In genomic region chr8:7322376-7323066, GRCm38 (mm10) we compare ENCODE assay signal across 12 mouse cellular contexts.
DNase-seq lines count a peak whose midpoint lies in the region; ATAC-seq and TF ChIP-seq lines count a peak whose summit lies in the region.
"Had no signal": no experiment of that assay in that cellular context is flagged by ENCODE, and none has a peak within 500 bp of the region (broad histone marks: within the 10 kb centered on the region; RNA-seq: fewer than 3 reads in every experiment).

No protein-coding gene starts in this region.

- H3K27me3 ChIP-seq in forebrain, embryonic 14.5 days (replicated peaks; ENCODE audit: control insufficient read depth, insufficient read depth, low read length) = no peaks in the 10 kb centered on the region
- H3K27me3 ChIP-seq in hindbrain, postnatal 0 days (ENCODE audit: insufficient read depth, low read length) = no peaks in the 10 kb centered on the region
- no peaks in the 10 kb centered on the region for H3K27me3 ChIP-seq in midbrain, embryonic 14.5 days (ENCODE audit: control insufficient read depth, insufficient read depth, low read length)

- H3K27ac ChIP-seq in forebrain, embryonic 14.5 days (ENCODE audit: low read depth, low read length) = peak overlapping the region; percentile 60; the same call in 1 of the 2 replicates
- H3K27ac ChIP-seq in hindbrain, postnatal 0 days = no peak overlapping the region
- no peak overlapping the region for H3K27ac ChIP-seq in midbrain, embryonic 14.5 days (replicated peaks; ENCODE audit: low read depth, low read length)

- 8% methylated on average over 12 of the region's 12 CpGs for whole genome bisulfite sequencing in forebrain, embryonic 14.5 days
- 20% methylated on average over 12 of the region's 12 CpGs for WGBS in hindbrain, postnatal 0 days
- WGBS in midbrain, embryonic 14.5 days = 12% methylated on average over 12 of the region's 12 CpGs

- no peaks in the 10 kb centered on the region for H3K36me3 ChIP-seq in forebrain, embryonic 14.5 days (ENCODE audit: control insufficient read depth, insufficient read depth, low read length)
- no peaks in the 10 kb centered on the region for H3K36me3 ChIP-seq in hindbrain, postnatal 0 days (ENCODE audit: insufficient read depth, low read length)
- H3K36me3 ChIP-seq in midbrain, embryonic 14.5 days (ENCODE audit: control insufficient read depth, insufficient read depth, low read length) = no peaks in the 10 kb centered on the region

- no peak overlapping the region for H3K4me3 ChIP-seq in forebrain, embryonic 14.5 days (ENCODE audit: low read depth, low read length)
- no peak overlapping the region for H3K4me3 ChIP-seq in hindbrain, postnatal 0 days (ENCODE audit: low read length)
- no peak overlapping the region for H3K4me3 ChIP-seq in midbrain, embryonic 14.5 days (replicated peaks; ENCODE audit: low read depth, low read length)

- no peak for TF ChIP-seq CTCF in hindbrain, postnatal 0 days (IDR thresholded peaks at IDR 0.05; ENCODE audit: low read depth)

- no peaks in the 10 kb centered on the region for H3K9me3 ChIP-seq in forebrain, embryonic 14.5 days (replicated peaks; ENCODE audit: control insufficient read depth, low read length)
- H3K9me3 ChIP-seq in hindbrain, postnatal 0 days (ENCODE audit: low read length) = no peaks in the 10 kb centered on the region
- H3K9me3 ChIP-seq in midbrain, embryonic 14.5 days (ENCODE audit: control insufficient read depth, low read length) = no peaks in the 10 kb centered on the region

- H3K9ac ChIP-seq in forebrain, embryonic 14.5 days (ENCODE audit: low read length) = no peak overlapping the region
- H3K9ac ChIP-seq in hindbrain, postnatal 0 days (replicated peaks; ENCODE audit: low read length) = no peak overlapping the region
- H3K9ac ChIP-seq in midbrain, embryonic 14.5 days (replicated peaks; ENCODE audit: low read length) = no peak overlapping the region
- H3K9ac ChIP-seq: liver, postnatal 0 days had no signal

- peak; percentile 66 for DNase-seq in embryo, embryonic 11 days
- peak; percentile 63 for DNase-seq in forebrain, embryonic 14.5 days (ENCODE audit: low spot score)
- DNase-seq in hindbrain, postnatal 0 days (ENCODE audit: low spot score) = peak; percentile 27
- DNase-seq in midbrain, embryonic 14.5 days = peak; percentile 46
- no peak for DNase-seq in adrenal gland, postnatal 36 days
- no peak for DNase-seq in left cerebral cortex, postnatal 36 days (ENCODE audit: low spot score in 2 of 2)
- no peak for DNase-seq in lung, postnatal 25 days (ENCODE audit: low spot score)
- DNase-seq: cerebellum, adult 9-11 months; heart, postnatal 36 days; liver, postnatal 0 days; right cerebral cortex, postnatal 14 days had no signal

- H3K4me2 ChIP-seq in forebrain, embryonic 14.5 days (ENCODE audit: low read length) = no peak overlapping the region
- peak overlapping the region; percentile 10; the same call in 1 of the 2 replicates for H3K4me2 ChIP-seq in hindbrain, postnatal 0 days (ENCODE audit: low read depth, low read length)
- H3K4me2 ChIP-seq in midbrain, embryonic 14.5 days (ENCODE audit: low read length) = no peak overlapping the region

- ATAC-seq in forebrain, embryonic 14.5 days = peak; percentile 79
- ATAC-seq in hindbrain, postnatal 0 days = no peak
- peak; percentile 50; the same call in 1 of the 2 replicates for ATAC-seq in midbrain, embryonic 14.5 days (ENCODE audit: low FRiP score, low TSS enrichment)
- no peak for ATAC-seq in erythroid progenitor cell, adult 5-6 weeks (replicated peaks; ENCODE audit: low FRiP score, poor library complexity, severe bottlenecking)
- ATAC-seq: liver, postnatal 0 days had no signal

- intact Hi-C loops in left cerebral cortex, postnatal 36 days (cut with DNase I) = no loop called here

- peaks cover 5% of the 10 kb centered on the region; the same call in 1 of the 2 replicates for H3K4me1 ChIP-seq in forebrain, embryonic 14.5 days (ENCODE audit: control insufficient read depth, insufficient read depth, low read length)
- H3K4me1 ChIP-seq in hindbrain, postnatal 0 days (ENCODE audit: insufficient read depth, low read length) = no peaks in the 10 kb centered on the region
- H3K4me1 ChIP-seq in midbrain, embryonic 14.5 days (ENCODE audit: control insufficient read depth, insufficient read depth, low read length) = no peaks in the 10 kb centered on the region

Comparison
In these comparisons a context has a peak if more than half of its experiments do, and no peak if none do; other contexts are left out.
1. DNase-seq: peak in embryo, embryonic 11 days (single experiment), forebrain, embryonic 14.5 days (single experiment), hindbrain, postnatal 0 days (single experiment) and midbrain, embryonic 14.5 days (single experiment); none in adrenal gland, postnatal 36 days (0 of 2), left cerebral cortex, postnatal 36 days (0 of 2) and lung, postnatal 25 days (single experiment).
2. ATAC-seq: peak in forebrain, embryonic 14.5 days (single experiment) and midbrain, embryonic 14.5 days (single experiment); none in hindbrain, postnatal 0 days (single experiment) and erythroid progenitor cell, adult 5-6 weeks (single experiment).